Mouse (Mus musculus) liver, adult 2 months (tissue): ENCODE measurements around the gene Aif1l. TPM values are rescaled to one million over a fixed set of nuclear protein-coding genes. Genes with fewer than 3 reads are reported as not detected.
"Not testable (repeated sequence)": the region's sequence is repeated elsewhere in the genome, so short reads cannot be mapped to it uniquely, and the experiment has no call there.

ENCODE experiments used
- DNase-seq: peaks from one replicate; pipeline ENCODE4 v3.0.0-alpha.2; 2011; ENCODE audit warnings: low read depth, low spot score; ENCODE audit errors: extremely low read depth
- H3K27ac ChIP-seq: fragments of 200-500 bp; replicated peaks from 2 replicates; pipeline ENCODE4 v1.5.1; 2012; ENCODE audit warnings: low read depth, mild to moderate bottlenecking, control low read depth, inconsistent platforms, low read length; ENCODE audit not compliant: insufficient read depth
- H3K27me3 ChIP-seq: fragments of 200-500 bp; 2 replicates; pipeline ENCODE4 v1.6.1; 2012; ENCODE audit warnings: mild to moderate bottlenecking, moderate library complexity, low read length, inconsistent platforms; ENCODE audit not compliant: control insufficient read depth, insufficient read depth
- H3K36me3 ChIP-seq: fragments of 200-500 bp; 2 replicates; pipeline ENCODE4 v1.6.1; 2012; ENCODE audit warnings: low read length, inconsistent platforms; ENCODE audit not compliant: control insufficient read depth, insufficient read depth
- H3K4me1 ChIP-seq: fragments of 200-500 bp; 2 replicates; pipeline ENCODE4 v1.6.1; 2011; ENCODE audit warnings: low read length; ENCODE audit not compliant: control insufficient read depth, insufficient read depth
- H3K4me3 ChIP-seq: fragments of 200-500 bp; 2 replicates; pipeline ENCODE4 v1.5.1; 2011; ENCODE audit warnings: low read depth, mild to moderate bottlenecking, control low read depth, low read length, moderate library complexity; ENCODE audit not compliant: insufficient read depth
- H3K79me2 ChIP-seq: fragments of 200-500 bp; 2 replicates; pipeline ENCODE4 v1.6.1; 2012; ENCODE audit warnings: inconsistent platforms, mild to moderate bottlenecking, low read length, moderate library complexity; ENCODE audit not compliant: control insufficient read depth, insufficient read depth
- H3K9ac ChIP-seq: fragments of 200-500 bp; 2 replicates; pipeline ENCODE4 v1.6.1; 2012; ENCODE audit warnings: low read depth, mild to moderate bottlenecking, control low read depth, inconsistent platforms, low read length
- CTCF ChIP-seq: fragments of 200-500 bp; IDR thresholded peaks from 2 replicates; pipeline ENCODE4 v1.5.1; 2011; ENCODE audit warnings: low read depth, low read length, control low read depth
- POLR2A ChIP-seq: fragments of 200-500 bp; IDR thresholded peaks from 2 replicates; pipeline ENCODE4 v1.6.1; 2011; ENCODE audit warnings: low read length, control low read depth; ENCODE audit not compliant: insufficient read depth; ENCODE audit errors: extremely low read depth
- WGBS: fragments of 180-500 bp; shearing (Covaris S2); methylation state at CpG from one replicate; pipeline ENCODE4 v1.1.7; 2018; 5-methylcytosine and 5-hydroxymethylcytosine counted together
- polyA plus RNA-seq: library from polyadenylated mRNA; depleted of rRNA; stranded (reverse); fragments of >200 nt; gene quantifications from 2 replicates; pipeline ENCODE4 v1.2.3, GENCODE M21; 2012
- total RNA-seq: library from RNA; depleted of rRNA; stranded (reverse); fragments of >200 nt; gene quantifications from 2 replicates; pipeline ENCODE4 v1.2.3, GENCODE M21; 2014

The Aif1l gene
- total and polyA plus RNA-seq, 2 experiments = 0.16 to 0.18 TPM

DNA sequence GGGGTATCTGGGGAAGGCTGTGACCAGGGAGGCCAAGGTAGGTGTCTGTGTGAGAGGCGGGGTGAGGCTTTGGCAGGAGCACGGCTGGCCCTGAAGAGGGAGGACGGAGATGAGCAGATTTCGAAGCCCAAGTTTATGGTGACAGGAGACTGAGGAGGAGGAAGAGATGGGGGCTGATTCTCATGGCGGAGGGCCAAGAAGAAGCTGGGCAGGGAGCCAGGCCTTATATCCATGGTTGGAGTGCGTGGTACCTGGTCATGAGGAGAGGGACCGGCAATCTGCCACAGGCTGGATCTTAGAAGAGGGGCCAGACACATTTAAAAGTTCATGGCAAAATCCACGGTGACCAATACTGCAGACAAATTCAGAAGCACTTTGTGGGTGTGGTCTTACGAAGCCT is 43.5 kb upstream of the Aif1l start:
- DNase-seq = no peak
- no peak overlapping the region for H3K9ac ChIP-seq
- no peaks in the 10 kb centered on the region for H3K36me3 ChIP-seq
- TF ChIP-seq POLR2A (no peak), CTCF (no peak)
- H3K4me3 ChIP-seq = no peak overlapping the region
- H3K27ac ChIP-seq = no peak overlapping the region
- 87% methylated on average over 9 of the region's 9 CpGs for WGBS
- no peaks in the 10 kb centered on the region for H3K79me2 ChIP-seq
- H3K27me3 ChIP-seq = no peaks in the 10 kb centered on the region
- H3K4me1 ChIP-seq = no peaks in the 10 kb centered on the region

DNA sequence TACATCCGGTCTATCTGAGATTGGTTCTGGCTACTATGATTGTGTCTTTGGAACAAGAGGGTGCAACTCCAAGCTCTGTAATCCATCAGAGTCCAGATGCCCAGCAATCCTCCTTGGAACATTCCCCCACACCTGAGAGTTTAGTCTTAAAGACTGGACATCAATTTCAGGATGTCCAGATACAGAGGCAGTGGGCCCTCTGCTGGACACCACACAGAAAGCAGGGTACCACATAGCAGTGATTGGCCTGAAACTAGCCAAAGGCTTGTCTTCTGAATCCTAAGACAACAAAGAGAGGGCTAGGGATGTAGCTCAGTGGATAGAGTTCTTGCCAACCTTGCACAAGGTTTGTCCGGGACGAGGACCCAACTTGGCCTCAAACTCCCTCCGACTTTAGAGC is 37.4 kb upstream of the Aif1l start:
- no peak for DNase-seq
- H3K4me1 ChIP-seq = no peaks in the 10 kb centered on the region
- 80% methylated on average over 4 of the region's 4 CpGs for WGBS
- no peak overlapping the region for H3K27ac ChIP-seq
- H3K36me3 ChIP-seq = no peaks in the 10 kb centered on the region
- H3K9ac ChIP-seq = no peak overlapping the region
- no peaks in the 10 kb centered on the region for H3K27me3 ChIP-seq
- no peaks in the 10 kb centered on the region for H3K79me2 ChIP-seq
- TF ChIP-seq POLR2A (no peak), CTCF (peak; percentile 40; the same call in 1 of the 2 replicates)
- no peak overlapping the region for H3K4me3 ChIP-seq

DNA sequence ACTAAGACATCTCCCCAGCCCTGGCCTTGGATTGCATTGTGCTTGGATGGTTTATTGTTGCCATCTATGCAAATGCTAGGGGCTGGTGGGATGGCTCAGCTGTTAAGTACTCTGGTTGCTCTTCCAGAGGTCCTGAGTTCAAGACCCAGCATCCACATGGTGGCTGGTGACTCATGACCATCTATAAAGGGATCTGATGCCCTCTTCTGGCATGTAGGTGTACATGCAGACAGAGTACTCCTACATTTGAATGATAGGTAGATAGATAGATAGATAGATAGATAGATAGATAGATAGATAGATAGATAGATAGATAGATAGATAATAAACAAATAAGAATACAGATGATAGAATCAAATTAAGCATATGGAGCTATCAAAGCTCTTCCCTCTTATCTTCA is 35.7 kb upstream of the Aif1l start:
- not testable (repeated sequence) for H3K4me3 ChIP-seq, H3K79me2 ChIP-seq, H3K27me3 ChIP-seq, H3K4me1 ChIP-seq, H3K9ac ChIP-seq, H3K36me3 ChIP-seq, DNase-seq, H3K27ac ChIP-seq

GRCm38 (mm10) chr2:31915112-31915511 is 34.8 kb upstream of the Aif1l start:
- H3K4me3 ChIP-seq = no peak overlapping the region
- WGBS = 24% methylated on average over 4 of the region's 4 CpGs
- H3K36me3 ChIP-seq = no peaks in the 10 kb centered on the region
- H3K27me3 ChIP-seq = no peaks in the 10 kb centered on the region
- TF ChIP-seq POLR2A (no peak), CTCF (peak; percentile 92)
- H3K9ac ChIP-seq = no peak overlapping the region
- no peaks in the 10 kb centered on the region for H3K79me2 ChIP-seq
- DNase-seq = peak; percentile 47
- no peak overlapping the region for H3K27ac ChIP-seq
- H3K4me1 ChIP-seq = no peaks in the 10 kb centered on the region

- Histone ChIP-seq H3K4me3 (no peak overlapping the region), H3K4me1 (no peaks in the 10 kb centered on the region), H3K27ac (no peak overlapping the region), H3K36me3 (no peaks in the 10 kb centered on the region), H3K27me3 (no peaks in the 10 kb centered on the region), H3K79me2 (no peaks in the 10 kb centered on the region), H3K9ac (no peak overlapping the region)
- DNase-seq = peak; percentile 45
- TF ChIP-seq CTCF (peak; percentile 92), POLR2A (no peak)
- WGBS = 21% methylated on average over 4 of the region's 4 CpGs
Observed at GRCm38 (mm10) chr2:31917636-31918035, 32.3 kb upstream of the Aif1l start.

DNA sequence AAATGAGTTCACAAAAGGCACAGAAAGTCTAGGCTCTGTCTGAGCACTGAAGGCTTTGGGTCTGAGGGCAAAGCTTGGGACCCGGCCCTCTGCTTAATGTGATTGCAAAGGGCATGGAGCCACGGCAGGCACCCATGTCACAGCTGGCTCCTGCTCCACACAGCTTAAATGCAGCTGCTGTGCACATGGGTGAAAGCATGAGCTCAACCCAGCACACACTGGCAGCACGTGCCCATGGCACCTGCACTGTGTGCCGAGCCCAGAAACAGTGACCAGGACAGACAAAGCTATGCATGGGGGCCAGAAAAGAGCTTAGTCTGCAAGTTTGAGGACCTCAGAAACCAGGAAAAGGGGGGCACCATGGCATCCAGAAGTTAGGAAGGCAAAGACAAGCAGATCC is 26.3 kb upstream of the Aif1l start:
- Histone ChIP-seq H3K9ac (no peak overlapping the region), H3K36me3 (no peaks in the 10 kb centered on the region), H3K27me3 (0 out of 2 replicates have a peak, but pooled peaks cover 2% of the 10 kb centered on the region), H3K4me1 (0 out of 2 replicates have a peak, but pooled peaks cover 1% of the 10 kb centered on the region), H3K27ac (no peak overlapping the region), H3K4me3 (no peak overlapping the region), H3K79me2 (no peaks in the 10 kb centered on the region)
- DNase-seq = no peak
- no peak for TF ChIP-seq POLR2A
- TF ChIP-seq CTCF = no peak
- 81% methylated on average over 4 of the region's 4 CpGs for WGBS
